Mouse (Mus musculus) embryonic facial prominence, embryonic 12.5 days (tissue): ENCODE results near the gene Ang5. TPM values are rescaled to one million over a fixed set of nuclear protein-coding genes. Genes with fewer than 3 reads are reported as not detected.
"Not testable (repeated sequence)": the region's sequence is repeated elsewhere in the genome, so short reads cannot be mapped to it uniquely, and the experiment has no call there.

ENCODE experiments used
- ATAC-seq: fragments of 200-750 bp; cut with Nextera tagmentation; 2 replicates; pipeline ENCODE4 v1.8.0; 2017; ENCODE audit not compliant: insufficient number of reproducible peaks, insufficient read depth, low FRiP score, low TSS enrichment
- H3K27ac ChIP-seq: fragments of 300-500 bp; sonication (generic); 2 replicates; pipeline ENCODE4 v1.5.1; 2016; ENCODE audit warnings: mild to moderate bottlenecking
- H3K27me3 ChIP-seq: fragments of 300-500 bp; sonication (generic); 2 replicates; pipeline ENCODE4 v1.6.1; 2016; ENCODE audit warnings: mild to moderate bottlenecking, moderate library complexity
- H3K36me3 ChIP-seq: fragments of 300-500 bp; sonication (generic); 2 replicates; pipeline ENCODE4 v1.6.1; 2016; ENCODE audit warnings: mild to moderate bottlenecking
- H3K4me1 ChIP-seq: fragments of 300-500 bp; sonication (generic); 2 replicates; pipeline ENCODE4 v1.6.1; 2016
- H3K4me2 ChIP-seq: fragments of 300-500 bp; sonication (generic); replicated peaks from 2 replicates; pipeline ENCODE4 v1.6.1; 2016; ENCODE audit warnings: mild to moderate bottlenecking, moderate library complexity
- H3K4me3 ChIP-seq: fragments of 300-500 bp; sonication (generic); 2 replicates; pipeline ENCODE4 v1.5.1; 2016; ENCODE audit warnings: mild to moderate bottlenecking
- H3K9ac ChIP-seq: fragments of 300-500 bp; sonication (generic); 2 replicates; pipeline ENCODE4 v1.6.1; 2016; ENCODE audit warnings: mild to moderate bottlenecking, moderate library complexity
- H3K9me3 ChIP-seq: fragments of 300-500 bp; sonication (generic); 2 replicates; pipeline ENCODE4 v1.6.1; 2016; ENCODE audit warnings: mild to moderate bottlenecking, moderate library complexity
- WGBS: fragments of 180-500 bp; shearing (Covaris S2); methylation state at CpG from one replicate; pipeline ENCODE4 v1.1.7; 2016; 5-methylcytosine and 5-hydroxymethylcytosine counted together
- polyA plus RNA-seq: library from polyadenylated mRNA; unstranded; fragments of >200 nt; fragmentation: Nextera tagmentation; extraction: Ambion mirVana; gene quantifications from 2 replicates; pipeline ENCODE4 v1.2.1, GENCODE M21; 2016

Ang5 gene
- polyA plus RNA-seq, 1 experiment from 2014 or later, result not detected

DNA sequence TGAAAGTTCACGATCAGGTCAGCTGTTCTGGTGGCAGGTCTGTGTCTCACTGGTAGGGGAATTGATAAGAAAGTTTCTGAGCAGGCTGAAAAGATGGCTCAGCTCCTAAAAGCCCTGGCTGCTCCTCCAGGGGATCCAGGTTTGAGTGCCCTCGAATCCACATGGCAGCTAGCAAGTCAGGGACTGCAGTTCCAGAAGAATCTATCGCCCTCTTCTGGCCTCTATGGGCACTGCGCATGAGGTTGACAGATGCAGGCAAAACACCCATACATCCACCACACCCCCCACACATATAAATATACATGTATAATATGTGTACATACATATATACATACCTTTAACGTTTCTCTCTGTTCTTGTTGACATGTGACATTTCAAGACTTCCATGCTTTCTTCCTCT is 30.5 kb downstream of the Ang5 start:
- H3K36me3 ChIP-seq, H3K9ac ChIP-seq, H3K27ac ChIP-seq, ATAC-seq, H3K27me3 ChIP-seq, H3K4me3 ChIP-seq, H3K4me1 ChIP-seq, H3K9me3 ChIP-seq, H3K4me2 ChIP-seq: not testable (repeated sequence)
- WGBS, result 16% methylated on average over 5 of the region's 5 CpGs

GRCm38 (mm10) chr14:43998455-43999000 is 41.7 kb downstream of the Ang5 start:
- ATAC-seq, H3K4me3 ChIP-seq, H3K27ac ChIP-seq, H3K27me3 ChIP-seq, H3K9ac ChIP-seq, H3K4me2 ChIP-seq, H3K9me3 ChIP-seq, H3K4me1 ChIP-seq, H3K36me3 ChIP-seq: not testable (repeated sequence)
- whole genome bisulfite sequencing, result 84% methylated on average over 2 of the region's 2 CpGs

DNA sequence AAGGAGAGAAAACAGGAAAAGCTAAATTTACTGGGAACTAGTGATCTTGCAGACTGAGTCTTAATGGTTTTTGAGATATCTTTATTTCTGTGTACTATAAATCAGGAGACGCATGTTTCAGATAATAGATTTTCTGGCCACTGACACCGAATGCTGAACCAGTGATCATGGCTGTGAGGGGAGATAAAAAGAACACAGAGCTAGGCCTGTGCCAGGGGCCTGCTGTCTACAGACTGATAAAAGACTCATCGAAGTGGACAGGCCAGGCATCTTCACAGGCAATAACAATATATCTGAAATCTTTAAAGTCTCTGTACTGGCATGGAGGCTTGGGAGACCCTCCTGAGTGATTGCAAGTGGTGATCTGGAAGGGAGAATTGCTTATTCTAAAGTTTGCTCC is 44.7 kb downstream of the Ang5 start:
- H3K27ac ChIP-seq, result no peak overlapping the region
- H3K4me1 ChIP-seq, result no peaks in the 10 kb centered on the region
- no peak overlapping the region for H3K4me3 ChIP-seq
- no peak for ATAC-seq
- 86% methylated on average over 3 of the region's 3 CpGs for WGBS
- no peaks in the 10 kb centered on the region for H3K9me3 ChIP-seq
- no peak overlapping the region for H3K9ac ChIP-seq
- no peaks in the 10 kb centered on the region for H3K36me3 ChIP-seq
- H3K27me3 ChIP-seq, result no peaks in the 10 kb centered on the region
- H3K4me2 ChIP-seq, result no peak overlapping the region

DNA sequence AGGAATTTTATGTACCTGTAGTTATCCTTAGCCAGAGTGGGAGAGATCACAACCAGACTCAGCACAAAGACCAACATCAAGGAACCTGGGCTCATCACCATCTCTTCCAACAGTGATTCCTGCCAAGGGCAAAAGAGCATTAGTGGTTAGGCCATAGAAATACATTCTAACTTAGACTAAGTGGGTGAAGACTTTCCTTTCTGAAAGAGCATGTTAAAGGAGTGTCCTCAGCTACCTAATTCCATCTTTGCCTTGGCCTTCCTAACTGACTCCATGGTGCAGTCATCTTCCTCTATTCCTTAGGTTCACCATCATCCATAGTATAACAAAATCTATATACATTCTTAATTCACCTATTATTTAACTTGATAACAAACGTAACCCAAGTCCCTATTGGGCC is 45.3 kb downstream of the Ang5 start, which contains the start of gene Ang6:
Ang6 (minus strand) TSS at position 101 of the 400 bp plus-strand sequence.
- no peaks in the 10 kb centered on the region for H3K27me3 ChIP-seq
- ATAC-seq, result no peak
- H3K9me3 ChIP-seq, result no peaks in the 10 kb centered on the region
- H3K9ac ChIP-seq, result no peak within 1 kb of the TSS
- H3K4me2 ChIP-seq, result no peak within 1 kb of the TSS
- H3K27ac ChIP-seq, result no peak within 1 kb of the TSS
- no peaks in the 10 kb centered on the region for H3K4me1 ChIP-seq
- WGBS, result 72% methylated on average over 1 of the region's 1 CpGs
- no peaks in the 10 kb centered on the region for H3K36me3 ChIP-seq
- H3K4me3 ChIP-seq, result no peak within 1 kb of the TSS

- H3K4me1 ChIP-seq, H3K4me2 ChIP-seq, H3K4me3 ChIP-seq, H3K9ac ChIP-seq, H3K27ac ChIP-seq, H3K36me3 ChIP-seq, ATAC-seq, H3K27me3 ChIP-seq, H3K9me3 ChIP-seq: not testable (repeated sequence)
- WGBS, result no CpG with 5 or more reads among the region's 1 CpGs
Observed at GRCm38 (mm10) chr14:44008021-44008420, 51.2 kb downstream of the Ang5 start.

DNA sequence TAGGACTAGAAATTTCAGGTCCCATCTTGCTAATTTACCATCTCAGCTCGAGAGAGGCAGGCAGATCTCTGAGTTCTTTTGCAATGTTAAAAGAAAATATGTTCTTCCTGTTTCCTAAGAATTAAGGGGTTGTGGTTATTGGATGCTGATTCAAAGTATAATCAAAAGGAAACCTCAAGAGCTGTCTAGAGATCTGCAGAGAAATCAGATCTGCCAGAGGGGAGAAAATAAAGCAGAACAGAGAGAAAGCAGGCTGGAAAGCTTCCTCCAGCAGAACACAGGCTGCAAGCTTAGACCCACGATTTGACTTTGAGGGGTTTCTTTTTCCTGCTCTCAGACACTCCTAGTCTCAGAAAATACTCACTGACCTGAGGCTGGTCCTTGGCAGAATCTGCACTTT is 52.8 kb downstream of the Ang5 start:
- not testable (repeated sequence) for ATAC-seq, H3K4me3 ChIP-seq, H3K27me3 ChIP-seq, H3K4me2 ChIP-seq, H3K36me3 ChIP-seq, H3K9ac ChIP-seq, H3K4me1 ChIP-seq, H3K9me3 ChIP-seq, H3K27ac ChIP-seq
- WGBS, result 33% methylated on average over 2 of the region's 2 CpGs

Other genes with a start within 250 kb of the Ang5 start
- gene Gm16506, start 229.6 kb upstream of the Ang5 start, polyA plus RNA-seq, result not detected in 2 replicates
- gene Gm6526, start 209.2 kb upstream of the Ang5 start, polyA plus RNA-seq, result not detected in 2 replicates
- gene Gm8180, start 172.3 kb upstream of the Ang5 start, polyA plus RNA-seq, result not detected in 2 replicates
- not detected in 2 replicates for gene Ear1, start 81.6 kb upstream of the Ang5 start, polyA plus RNA-seq
- not detected in 2 replicates for gene Ear10, start 33.5 kb upstream of the Ang5 start, polyA plus RNA-seq
- gene Gm8113, start 31.7 kb upstream of the Ang5 start, polyA plus RNA-seq, result 9.3 and 13.9 TPM in 2 replicates
- not detected in 2 replicates for gene Ang6, start 45.2 kb downstream of the Ang5 start, polyA plus RNA-seq
- not detected in 2 replicates for gene Ear2, start 145.6 kb downstream of the Ang5 start, polyA plus RNA-seq
- not detected in 2 replicates for gene Gm3327, start 166.8 kb downstream of the Ang5 start, polyA plus RNA-seq
- not detected in 2 replicates for gene Gm8212, start 240.6 kb downstream of the Ang5 start, polyA plus RNA-seq